Mouse (Mus musculus) hindbrain, embryonic 12.5 days (tissue): ENCODE data around the gene Cyp2d22. TPM values are rescaled to one million over a fixed set of nuclear protein-coding genes. Genes with fewer than 3 reads are reported as not detected.

ENCODE experiments used
- microRNA-seq: library from miRNA; unstranded; fragments of <30 nt; microRNA quantifications from one replicate; pipeline ENCODE4, GENCODE M21; 2017
- polyA plus RNA-seq: library from polyadenylated mRNA; unstranded; fragments of >200 nt; fragmentation: Nextera tagmentation; extraction: Ambion mirVana; gene quantifications from 2 replicates; pipeline ENCODE4 v1.2.1, GENCODE M21; 2016

The Cyp2d22 gene
- polyA plus RNA-seq, 1 experiment from 2014 or later, result 4.0 TPM

Small RNA genes within 50 kb of the gene (microRNA-seq; reads per million reads assigned to microRNA genes)
- gene Gm25990 (not detected), gene Gm27331 (not detected), gene Mir7684 (not detected)

Other genes with a start within 250 kb of the Cyp2d22 start
- 230 and 244 TPM in 2 replicates for gene Srebf2, start 233.1 kb downstream of the Cyp2d22 start, polyA plus RNA-seq
- 1.6 and 1.7 TPM in 2 replicates for gene Shisa8, start 167.4 kb downstream of the Cyp2d22 start, polyA plus RNA-seq
- 0.18 and 0.34 TPM in 2 replicates for gene Tnfrsf13c, start 155.9 kb downstream of the Cyp2d22 start, polyA plus RNA-seq
- gene Cenpm, start 135.5 kb downstream of the Cyp2d22 start, polyA plus RNA-seq, result 51.1 and 51.4 TPM in 2 replicates
- gene 1500009C09Rik, start 127.9 kb downstream of the Cyp2d22 start, polyA plus RNA-seq, result 1.3 and 1.6 TPM in 2 replicates
- 234 and 254 TPM in 2 replicates for gene Sept3, start 105.4 kb downstream of the Cyp2d22 start, polyA plus RNA-seq
- not detected in 2 replicates for gene Wbp2nl, start 81.3 kb downstream of the Cyp2d22 start, polyA plus RNA-seq
- 26.7 and 29.7 TPM in 2 replicates for gene Naga, start 41.3 kb downstream of the Cyp2d22 start, polyA plus RNA-seq
- 5.3 and 6.2 TPM in 2 replicates for gene Pheta2, start 41.3 kb downstream of the Cyp2d22 start, polyA plus RNA-seq
- 250 and 259 TPM in 2 replicates for gene Smdt1, start 41.3 kb downstream of the Cyp2d22 start, polyA plus RNA-seq
- 266 and 295 TPM in 2 replicates for gene Ndufa6, start 25.9 kb downstream of the Cyp2d22 start, polyA plus RNA-seq
- not detected in 2 replicates for gene Cyp2d11, start 13.8 kb upstream of the Cyp2d22 start, polyA plus RNA-seq
- gene Cyp2d10, start 26.9 kb upstream of the Cyp2d22 start, polyA plus RNA-seq, result not detected in 2 replicates
- gene Cyp2d9, start 53.2 kb upstream of the Cyp2d22 start, polyA plus RNA-seq, result not detected in 2 replicates
- not detected in 2 replicates for gene Cyp2d12, start 174.8 kb upstream of the Cyp2d22 start, polyA plus RNA-seq
- gene Cyp2d34, start 240.7 kb upstream of the Cyp2d22 start, polyA plus RNA-seq, result not detected in 2 replicates